Mouse (Mus musculus) intestine, postnatal 0 days (tissue): ENCODE data around the gene Trim56. TPM values are rescaled to one million over a fixed set of nuclear protein-coding genes. Genes with fewer than 3 reads are reported as not detected.

Source experiments
- ATAC-seq: fragments of 200-750 bp; cut with Nextera tagmentation; 2 replicates; pipeline ENCODE4 v1.8.0; 2017; ENCODE audit warnings: mild to moderate bottlenecking, moderate TSS enrichment, moderate library complexity
- H3K27ac ChIP-seq: fragments of 300-500 bp; sonication (generic); 2 replicates; pipeline ENCODE4 v1.5.1; 2014; ENCODE audit warnings: mild to moderate bottlenecking, low read depth, low read length, moderate library complexity
- H3K27me3 ChIP-seq: fragments of 300-500 bp; sonication (generic); replicated peaks from 2 replicates; pipeline ENCODE4 v1.6.1; 2014; ENCODE audit warnings: low read length, mixed read lengths; ENCODE audit not compliant: control insufficient read depth, insufficient read depth
- H3K36me3 ChIP-seq: fragments of 300-500 bp; sonication (generic); 2 replicates; pipeline ENCODE4 v1.6.1; 2014; ENCODE audit warnings: mild to moderate bottlenecking, moderate library complexity; ENCODE audit not compliant: control insufficient read depth, insufficient read depth
- H3K4me1 ChIP-seq: fragments of 300-500 bp; sonication (generic); replicated peaks from 2 replicates; pipeline ENCODE4 v1.6.1; 2014; ENCODE audit warnings: antibody characterized with exemption, low read length, mixed read lengths; ENCODE audit not compliant: control insufficient read depth, insufficient read depth
- H3K4me2 ChIP-seq: fragments of 300-500 bp; sonication (generic); replicated peaks from 2 replicates; pipeline ENCODE4 v1.6.1; 2014; ENCODE audit warnings: low read depth, mild to moderate bottlenecking, moderate library complexity
- H3K4me3 ChIP-seq: fragments of 300-500 bp; sonication (generic); 2 replicates; pipeline ENCODE4 v1.5.1; 2014; ENCODE audit warnings: low read depth, low read length
- H3K9ac ChIP-seq: fragments of 300-500 bp; sonication (generic); 2 replicates; pipeline ENCODE4 v1.6.1; 2014; ENCODE audit warnings: mild to moderate bottlenecking, low read depth, low read length
- H3K9me3 ChIP-seq: fragments of 300-500 bp; sonication (generic); 2 replicates; pipeline ENCODE4 v1.6.1; 2016; ENCODE audit warnings: mixed run types; ENCODE audit not compliant: control insufficient read depth
- CTCF ChIP-seq: sonication (generic); IDR thresholded peaks from 2 replicates; pipeline ENCODE4 v1.5.1; 2016; ENCODE audit warnings: low read depth, mild to moderate bottlenecking, control low read depth, antibody characterized with exemption, moderate library complexity
- WGBS: fragments of 180-500 bp; shearing (Covaris S2); extraction: QIAGEN DNeasy Blood & Tissue Kit; methylation state at CpG from one replicate; pipeline ENCODE4 v1.1.7; 2014; 5-methylcytosine and 5-hydroxymethylcytosine counted together
- polyA plus RNA-seq: library from polyadenylated mRNA; unstranded; fragments of >200 nt; fragmentation: Nextera tagmentation; extraction: Ambion mirVana; gene quantifications from 2 replicates; pipeline ENCODE4 v1.2.1, GENCODE M21; 2015

The Trim56 gene
- polyA plus RNA-seq, 1 experiment from 2014 or later: 7.7 TPM

DNA sequence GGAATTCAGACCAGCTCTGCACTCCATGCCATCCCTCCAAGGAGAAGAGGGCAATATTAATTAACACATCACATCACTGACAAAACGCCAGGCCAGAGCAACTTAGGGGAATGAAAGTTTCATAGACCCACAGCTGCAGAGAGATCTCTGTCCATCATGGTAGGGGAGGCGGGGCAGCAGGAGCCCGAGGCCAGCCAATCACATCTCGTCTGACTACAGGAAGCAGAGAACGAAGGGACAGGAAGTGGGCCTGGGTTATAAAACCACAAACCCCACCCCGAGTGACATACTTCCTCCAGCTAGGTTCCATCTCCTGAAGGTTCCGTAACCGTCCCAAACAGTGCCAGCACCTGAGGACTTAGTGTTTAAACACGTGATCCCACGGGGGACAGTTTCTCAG, 20.9 kb downstream of the Trim56 start:
- H3K4me1 ChIP-seq: no peaks in the 10 kb centered on the region
- H3K27ac ChIP-seq: no peak overlapping the region
- no peak overlapping the region for H3K4me3 ChIP-seq
- H3K36me3 ChIP-seq: no peaks in the 10 kb centered on the region
- H3K9ac ChIP-seq: no peak overlapping the region
- ATAC-seq: no peak
- 81% methylated on average over 10 of the region's 10 CpGs for WGBS
- TF ChIP-seq CTCF: no peak
- no peak overlapping the region for H3K4me2 ChIP-seq
- H3K27me3 ChIP-seq: no peaks in the 10 kb centered on the region
- H3K9me3 ChIP-seq: no peaks in the 10 kb centered on the region

DNA sequence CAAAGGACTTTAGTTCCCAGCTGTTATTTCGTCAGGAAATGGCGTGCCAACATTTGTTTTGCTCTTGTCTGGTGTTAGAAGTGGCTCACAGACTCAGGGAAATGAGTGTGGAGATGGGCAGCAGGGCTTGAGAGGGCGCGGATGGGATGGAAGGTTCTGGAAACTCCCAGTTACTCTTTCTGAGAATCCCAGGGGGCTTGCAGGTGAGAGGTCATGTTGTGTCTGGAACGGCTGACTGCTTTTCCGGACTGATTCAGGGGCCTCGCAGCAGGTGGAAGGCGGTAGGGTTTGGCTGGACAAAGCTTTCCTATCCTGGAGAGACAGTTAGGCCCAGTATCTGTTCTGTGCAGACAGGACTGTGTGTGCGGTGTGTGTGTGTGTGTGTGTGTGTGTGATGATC, 22.3 kb downstream of the Trim56 start:
- H3K27me3 ChIP-seq: no peaks in the 10 kb centered on the region
- H3K4me3 ChIP-seq: no peak overlapping the region
- no peak for ATAC-seq
- H3K4me1 ChIP-seq: no peaks in the 10 kb centered on the region
- H3K36me3 ChIP-seq: no peaks in the 10 kb centered on the region
- 72% methylated on average over 9 of the region's 9 CpGs for WGBS
- H3K9me3 ChIP-seq: no peaks in the 10 kb centered on the region
- no peak for TF ChIP-seq CTCF
- H3K4me2 ChIP-seq: no peak overlapping the region
- no peak overlapping the region for H3K9ac ChIP-seq
- H3K27ac ChIP-seq: no peak overlapping the region

- Histone ChIP-seq H3K36me3 (no peaks in the 10 kb centered on the region), H3K27me3 (no peaks in the 10 kb centered on the region), H3K4me2 (no peak overlapping the region), H3K27ac (no peak overlapping the region), H3K4me1 (no peaks in the 10 kb centered on the region), H3K9me3 (no peaks in the 10 kb centered on the region), H3K9ac (no peak overlapping the region), H3K4me3 (no peak overlapping the region)
- no peak for ATAC-seq
- TF ChIP-seq CTCF: no peak
- WGBS: 63% methylated on average over 6 of the region's 6 CpGs
These were observed 24.4 kb downstream of the Trim56 start for GRCm38 (mm10) chr5:137091560-137091959.

DNA sequence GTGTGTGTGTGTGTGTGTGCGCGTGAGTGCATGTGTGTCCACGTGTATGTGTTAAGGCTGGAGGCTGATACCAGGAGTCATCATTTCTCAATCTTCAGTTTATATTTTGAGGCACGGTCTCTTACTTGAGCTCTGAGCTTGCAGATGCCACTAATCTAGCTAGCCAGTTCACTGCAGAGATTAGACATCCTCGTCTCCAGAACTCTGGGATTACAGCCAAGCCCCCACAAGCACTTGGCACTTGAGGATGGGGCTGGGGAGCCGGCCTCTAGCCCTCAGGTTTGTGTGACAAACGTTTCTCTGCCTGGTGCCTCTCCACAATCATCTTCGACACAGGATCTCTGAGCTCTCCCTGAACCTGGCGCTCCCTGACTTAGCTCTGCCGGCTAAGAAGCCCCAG, 25.1 kb downstream of the Trim56 start:
- Histone ChIP-seq H3K36me3 (no peaks in the 10 kb centered on the region), H3K9me3 (no peaks in the 10 kb centered on the region), H3K27ac (no peak overlapping the region), H3K4me3 (no peak overlapping the region), H3K9ac (no peak overlapping the region), H3K4me2 (no peak overlapping the region), H3K27me3 (no peaks in the 10 kb centered on the region), H3K4me1 (no peaks in the 10 kb centered on the region)
- ATAC-seq: no peak
- no peak for TF ChIP-seq CTCF
- WGBS: 66% methylated on average over 10 of the region's 10 CpGs

- no peak overlapping the region for H3K27ac ChIP-seq
- no peak overlapping the region for H3K4me3 ChIP-seq
- WGBS: 75% methylated on average over 8 of the region's 8 CpGs
- no peak for TF ChIP-seq CTCF
- H3K4me1 ChIP-seq: no peaks in the 10 kb centered on the region
- H3K36me3 ChIP-seq: no peaks in the 10 kb centered on the region
- no peaks in the 10 kb centered on the region for H3K27me3 ChIP-seq
- H3K4me2 ChIP-seq: no peak overlapping the region
- no peaks in the 10 kb centered on the region for H3K9me3 ChIP-seq
- ATAC-seq: no peak
- H3K9ac ChIP-seq: no peak overlapping the region
These were observed 28.6 kb downstream of the Trim56 start for GRCm38 (mm10) chr5:137087410-137087809.

- H3K27ac ChIP-seq: no peak overlapping the region
- H3K9me3 ChIP-seq: no peaks in the 10 kb centered on the region
- WGBS: 80% methylated on average over 3 of the region's 3 CpGs
- TF ChIP-seq CTCF: no peak
- H3K4me3 ChIP-seq: no peak overlapping the region
- H3K4me1 ChIP-seq: no peaks in the 10 kb centered on the region
- no peaks in the 10 kb centered on the region for H3K27me3 ChIP-seq
- H3K4me2 ChIP-seq: no peak overlapping the region
- no peak for ATAC-seq
- H3K36me3 ChIP-seq: no peaks in the 10 kb centered on the region
- H3K9ac ChIP-seq: no peak overlapping the region
These were observed 30.3 kb downstream of the Trim56 start for GRCm38 (mm10) chr5:137085731-137086130.

DNA sequence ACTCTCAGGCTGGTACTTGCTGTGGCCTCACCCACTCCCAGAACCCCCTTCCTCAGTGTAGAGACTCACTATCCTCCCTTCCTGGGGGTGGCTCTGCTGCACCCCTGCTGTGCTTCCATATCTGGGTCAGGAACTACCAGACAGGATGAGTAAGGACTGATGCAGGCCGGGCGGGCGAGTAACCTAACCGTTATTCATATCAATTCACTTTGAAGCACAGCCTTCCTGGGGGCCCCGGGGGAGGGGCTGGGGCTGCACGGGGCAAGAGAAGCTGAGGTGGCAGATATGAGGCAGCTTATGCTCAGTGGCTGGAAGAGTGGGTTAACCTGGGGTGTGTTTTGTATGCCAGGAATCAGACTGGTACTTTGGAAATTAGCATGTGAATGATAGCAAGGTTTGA, 31.0 kb downstream of the Trim56 start:
- Histone ChIP-seq H3K27me3 (no peaks in the 10 kb centered on the region), H3K9ac (no peak overlapping the region), H3K36me3 (no peaks in the 10 kb centered on the region), H3K4me3 (no peak overlapping the region), H3K4me2 (no peak overlapping the region), H3K9me3 (no peaks in the 10 kb centered on the region), H3K4me1 (no peaks in the 10 kb centered on the region), H3K27ac (no peak overlapping the region)
- 73% methylated on average over 6 of the region's 6 CpGs for WGBS
- ATAC-seq: no peak
- TF ChIP-seq CTCF: no peak
